Mouse (Mus musculus): Measurements from ENCODE around the gene Ttc36.
"Not testable (repeated sequence)": the region's sequence is repeated elsewhere in the genome, so short reads cannot be mapped to it uniquely, and the experiment has no call there.

The Ttc36 gene

DNA sequence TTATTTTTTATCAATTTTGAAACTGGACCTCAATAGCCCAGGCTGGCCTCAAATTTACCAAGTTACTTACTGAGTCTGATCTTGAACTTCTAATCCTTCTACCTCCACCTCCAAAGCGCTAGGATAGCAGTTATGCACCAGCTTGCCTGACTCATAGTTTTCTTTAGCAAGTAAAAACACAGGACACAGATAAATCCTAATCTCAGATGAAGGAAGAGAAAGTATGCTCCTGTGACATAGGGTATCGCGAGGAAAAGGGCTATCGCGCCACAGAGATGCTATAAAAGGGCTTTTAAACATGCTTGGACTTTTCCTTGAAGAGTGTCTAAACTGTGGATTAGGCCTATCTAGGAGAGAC lies 30.5 kb downstream of the Ttc36 start:
- DNase-seq = no peak

GRCm38 (mm10) chr9:44771376-44771775 lies 31.5 kb downstream of the Ttc36 start:
- DNase-seq = no peak

- not testable (repeated sequence) for DNase-seq
Measured at GRCm38 (mm10) chr9:44768029-44768394, 34.9 kb downstream of the Ttc36 start.

GRCm38 (mm10) chr9:44767101-44768028 lies 35.5 kb downstream of the Ttc36 start, which contains the start of the genes Arcn1 and Ift46:
Arcn1 (minus strand) TSS chr9:44767845.
Ift46 (plus strand) TSS chr9:44767908.
- DNase-seq = peak; percentile 87

DNA sequence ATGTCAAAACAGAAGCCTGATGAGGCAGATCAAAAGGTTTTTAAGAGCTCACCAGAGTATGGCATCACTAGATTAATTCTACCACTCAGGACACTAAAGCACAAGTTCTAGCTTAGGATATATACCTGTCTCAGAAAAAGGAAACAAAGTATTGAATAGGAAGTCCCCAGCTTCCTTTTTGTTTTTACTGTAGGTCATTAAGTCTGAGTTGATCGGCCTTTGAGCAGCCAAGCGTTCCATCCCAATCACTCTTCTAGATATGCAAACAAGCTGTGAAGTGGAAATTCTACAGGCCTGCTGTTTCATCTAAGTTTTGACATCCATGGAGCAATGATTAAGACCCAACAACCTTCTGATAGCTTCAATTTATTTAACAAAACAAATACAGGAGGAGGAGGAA lies 42.0 kb downstream of the Ttc36 start:
- no peak for DNase-seq
